Mouse (Mus musculus) bone marrow macrophage, adult 2 months (primary cell): ENCODE results near the gene Zkscan3.

Experiments
- CTCF ChIP-seq: IDR thresholded peaks from 2 replicates; pipeline ENCODE4 v1.5.1; 2012; ENCODE audit warnings: low read depth, mild to moderate bottlenecking, low read length, moderate library complexity
- POLR2A ChIP-seq: IDR thresholded peaks from 2 replicates; pipeline ENCODE4 v1.6.1; 2012; ENCODE audit warnings: mild to moderate bottlenecking, low read depth, low read length, borderline replicate concordance

DNA sequence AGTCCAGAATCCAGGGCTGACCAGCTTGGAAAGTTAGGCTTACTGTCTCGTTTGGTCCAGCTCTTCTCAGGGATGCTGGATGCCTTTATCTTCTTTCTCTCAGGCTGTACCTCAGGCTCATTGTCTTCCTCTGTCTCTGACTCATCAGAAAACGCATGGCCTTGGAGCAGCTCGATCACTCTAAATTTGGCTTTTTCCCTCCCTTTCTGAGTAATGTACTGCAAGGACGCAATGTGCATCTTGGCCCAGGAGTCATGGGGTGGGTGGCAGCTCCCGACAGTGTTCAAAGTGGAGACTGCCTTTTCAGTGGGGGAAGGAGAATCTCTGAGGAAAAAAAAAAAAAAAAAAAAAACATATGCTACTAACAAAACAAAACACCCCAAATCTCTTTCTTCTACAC is 20.7 kb upstream of the Zkscan3 start:
- TF ChIP-seq CTCF = no peak
- TF ChIP-seq POLR2A = no peak
